26 mouse cellular contexts compared by ENCODE assay signal in genomic region chr9:58497942-58498341, GRCm38 (mm10). TPM values are rescaled to one million over a fixed set of nuclear protein-coding genes. Genes with fewer than 3 reads are reported as not detected.
DNase-seq lines count a peak whose midpoint lies in the region; ATAC-seq and TF ChIP-seq lines count a peak whose summit lies in the region.
"Had no signal": no experiment of that assay in that cellular context is flagged by ENCODE, and none has a peak within 500 bp of the region (broad histone marks: within the 10 kb centered on the region; RNA-seq: fewer than 3 reads in every experiment).

No protein-coding gene starts in this region.

- peaks cover 18 to 67% of the 10 kb centered on the region in 2 experiments for H3K4me1 ChIP-seq in CH12.LX (ENCODE audit: control insufficient read depth in 1 of 2, insufficient read depth in 2 of 2)
- H3K4me1 ChIP-seq in stomach, postnatal 0 days (replicated peaks; ENCODE audit: control insufficient read depth, insufficient read depth), result no peaks in the 10 kb centered on the region

- H3K27me3 ChIP-seq in CH12.LX (replicated peaks), result no peaks in the 10 kb centered on the region
- no peaks in the 10 kb centered on the region for H3K27me3 ChIP-seq in stomach, postnatal 0 days (ENCODE audit: control insufficient read depth, insufficient read depth, low read length)
- H3K27me3 ChIP-seq: forebrain, embryonic 13.5 days; hindbrain, embryonic 12.5 days; hindbrain, embryonic 15.5 days had no signal

- no peaks in the 10 kb centered on the region for H3K9me3 ChIP-seq in CH12.LX (replicated peaks; ENCODE audit: low read length)
- H3K9me3 ChIP-seq in stomach, postnatal 0 days (ENCODE audit: control insufficient read depth, low read length), result no peaks in the 10 kb centered on the region
- H3K9me3 ChIP-seq: forebrain, embryonic 10.5 days; forebrain, embryonic 13.5 days; hindbrain, embryonic 12.5 days; hindbrain, embryonic 15.5 days had no signal

- dilution Hi-C loops in CH12.LX (cut with MboI; ENCODE audit: extremely low pct_ligation_motif_present, extremely low pct_unique_long_range_greater_than_20kb, low sequenced_read_pairs), result no loop called here

- ATAC-seq in stomach, postnatal 0 days (ENCODE audit: low FRiP score, low TSS enrichment), result 0 out of 2 replicates have a peak, but pooled peaks have one; percentile 38
- ATAC-seq: activated CD4-positive, CD25-positive, alpha-beta regulatory T cell, adult 4 months; CD4-positive, CD25-positive, alpha-beta regulatory T cell, adult 4 months; forebrain, embryonic 13.5 days; forebrain, embryonic 16.5 days; intestine, postnatal 0 days had no signal

- H3K9ac ChIP-seq in CH12.LX (ENCODE audit: insufficient read depth, low read depth), result no peak overlapping the region
- no peak overlapping the region for H3K9ac ChIP-seq in stomach, postnatal 0 days (ENCODE audit: low read length)
- H3K9ac ChIP-seq: forebrain, embryonic 13.5 days; hindbrain, embryonic 12.5 days; hindbrain, embryonic 15.5 days had no signal

- H3K27ac ChIP-seq in CH12.LX (ENCODE audit: insufficient read depth, low read depth), result no peak overlapping the region
- H3K27ac ChIP-seq in stomach, postnatal 0 days (replicated peaks), result no peak overlapping the region
- H3K27ac ChIP-seq: forebrain, embryonic 10.5 days; forebrain, embryonic 13.5 days; gastrocnemius, adult 2 months; hindbrain, embryonic 12.5 days; hindbrain, embryonic 15.5 days had no signal

- no peak overlapping the region for H3K4me3 ChIP-seq in CH12.LX (replicated peaks in 1 of 3; ENCODE audit: low read depth in 2 of 3, low read length in 2 of 3, poor library complexity in 1 of 3)
- H3K4me3 ChIP-seq in stomach, postnatal 0 days (ENCODE audit: low read depth, low read length), result no peak overlapping the region
- H3K4me3 ChIP-seq: forebrain, embryonic 10.5 days; forebrain, embryonic 13.5 days; gastrocnemius, adult 2 months; hindbrain, embryonic 12.5 days; hindbrain, embryonic 15.5 days had no signal

- H3K36me3 ChIP-seq in CH12.LX (replicated peaks in 1 of 2; ENCODE audit: control insufficient read depth in 1 of 2, insufficient read depth in 1 of 2, low read length in 1 of 2), result peaks cover 0 to 3% of the 10 kb centered on the region in 2 experiments
- no peaks in the 10 kb centered on the region for H3K36me3 ChIP-seq in stomach, postnatal 0 days (ENCODE audit: control insufficient read depth, insufficient read depth, low read length)
- H3K36me3 ChIP-seq: forebrain, embryonic 10.5 days; hindbrain, embryonic 12.5 days had no signal

- no peak for TF ChIP-seq RAD21 in CH12.LX (IDR thresholded peaks at IDR 0.05; ENCODE audit: low read depth, low read length)

- no peaks in the 10 kb centered on the region for H3K79me2 ChIP-seq in CH12.LX (replicated peaks; ENCODE audit: control insufficient read depth, extremely low read depth, insufficient read depth, poor library complexity, severe bottlenecking)

- peak; percentile 52 to 67 for DNase-seq in cerebellum, adult 18-20 months
- no peak for DNase-seq in cerebellum, adult 11-12 months
- DNase-seq in cerebellum, adult 9-11 months, result peak; percentile 45
- DNase-seq in cerebellum, adult 11 months, result no peak
- DNase-seq in CH12.LX (ENCODE audit: extremely low read depth), result no peak
- no peak for DNase-seq in stomach, postnatal 0 days (ENCODE audit: low spot score)
- no peak for DNase-seq in urinary bladder, postnatal 36 days (ENCODE audit: low spot score in 2 of 2)
- DNase-seq in embryo, embryonic 9.5 days (ENCODE audit: extremely low spot score), result no peak
- DNase-seq: adrenal gland, adult 8-10 months; adrenal gland, postnatal 25 days; B cell, adult 2 months; cerebellum, postnatal 14 days; embryo, embryonic 11 days; gastrocnemius, adult 2 months; gastrocnemius, postnatal 14 days; heart, adult 11 months had no signal

- TF ChIP-seq CTCF in CH12.LX (conservative IDR thresholded peaks at IDR 0.05 in 1 of 2, IDR thresholded peaks at IDR 0.05 in 1 of 2; ENCODE audit: low read depth in 2 of 2, low read length in 2 of 2), result no peak
- TF ChIP-seq CTCF in stomach, postnatal 0 days (IDR thresholded peaks at IDR 0.05; ENCODE audit: low read depth), result no peak

- in situ Hi-C loops in CH12.LX (cut with MboI; ENCODE audit: low pct_ligation_motif_present, low pct_unique_long_range_greater_than_20kb, low sequenced_read_pairs), result loop anchor here (5.0 kb wide), 1 partner anchor 34 kb away; no protein-coding TSS in a partner anchor

- WGBS in stomach, postnatal 0 days, result 44% methylated on average over 4 of the region's 4 CpGs

- TF ChIP-seq EP300 in CH12.LX (IDR thresholded peaks at IDR 0.05; ENCODE audit: low read length), result 0 out of 2 replicates have a peak, but pooled peaks have one; percentile 8
- no peak for TF ChIP-seq EP300 in stomach, postnatal 0 days (optimal IDR thresholded peaks at IDR 0.05)

- no peak for TF ChIP-seq POLR2A in CH12.LX (IDR thresholded peaks at IDR 0.05; ENCODE audit: low read depth, low read length)

- H3K4me2 ChIP-seq in CH12.LX (ENCODE audit: insufficient read depth, low read depth, poor library complexity, severe bottlenecking), result no peak overlapping the region
- no peak overlapping the region for H3K4me2 ChIP-seq in stomach, postnatal 0 days (replicated peaks; ENCODE audit: low read depth)
- H3K4me2 ChIP-seq: forebrain, embryonic 13.5 days; heart, embryonic 11.5 days; hindbrain, embryonic 12.5 days; hindbrain, embryonic 15.5 days had no signal

TF ChIP-seq in CH12.LX, 34 proteins besides CTCF, POLR2A, EP300 and RAD21:
- TF ChIP-seq TCF12 (IDR thresholded peaks at IDR 0.05; ENCODE audit: low read depth, low read length), result 0 out of 2 replicates have a peak, but pooled peaks have one; percentile 23
- TF ChIP-seq HCFC1 (IDR thresholded peaks at IDR 0.05; ENCODE audit: low read depth, low read length), result no peak

RNA-seq across cellular contexts. Expression of gene Insyn1, which starts 9.5 kb away (rescaled TPM):
- total RNA-seq in CH12.LX (2012; rRNA removed), result 3.0 and 5.5 TPM in 2 replicates
- total RNA-seq in CH12.LX (2014; rRNA removed), result 1.1 and 2.4 TPM in 2 replicates
- polyA plus RNA-seq in CH12.LX (2012; ENCODE audit: insufficient read length, low read depth), result 2.5 and 2.6 TPM in 2 replicates
- 0.58 and 0.94 TPM in 2 replicates for polyA plus RNA-seq in stomach, postnatal 0 days (2015; fragmentation: Nextera tagmentation; extraction: Ambion mirVana)
- total RNA-seq: hematopoietic stem cell, adult 5-6 weeks had no signal
- polyA plus RNA-seq: activated CD4-positive, CD25-positive, alpha-beta regulatory T cell, adult 4 months; CD4-positive, CD25-positive, alpha-beta regulatory T cell, adult 4 months had no signal

RNA-seq across cellular contexts. Expression of gene Cd276, which starts 57.3 kb away (rescaled TPM):
- 0.55 and 0.97 TPM in 2 replicates for total RNA-seq in CH12.LX (2012; rRNA removed)
- total RNA-seq in CH12.LX (2014; rRNA removed), result 0.59 and 0.78 TPM in 2 replicates
- 1.3 and 4.3 TPM in 2 replicates for polyA plus RNA-seq in CH12.LX (2012; ENCODE audit: insufficient read length, low read depth)
- polyA plus RNA-seq in stomach, postnatal 0 days (2015; fragmentation: Nextera tagmentation; extraction: Ambion mirVana), result 11.3 and 11.4 TPM in 2 replicates
- polyA plus RNA-seq: activated CD4-positive, CD25-positive, alpha-beta regulatory T cell, adult 4 months; CD4-positive, CD25-positive, alpha-beta regulatory T cell, adult 4 months had no signal

Comparison
In these comparisons a context has a peak if more than half of its experiments do, and no peak if none do; other contexts are left out.
1. DNase-seq: peak in cerebellum, adult 18-20 months (2 of 2) and cerebellum, adult 9-11 months (single experiment); none in cerebellum, adult 11-12 months (single experiment), cerebellum, adult 11 months (single experiment), CH12.LX (single experiment), stomach, postnatal 0 days (single experiment), urinary bladder, postnatal 36 days (0 of 2) and embryo, embryonic 9.5 days (single experiment).